Mouse (Mus musculus): Measurements from ENCODE around the gene Pik3ca. TPM values are rescaled to one million over a fixed set of nuclear protein-coding genes. Genes with fewer than 3 reads are reported as not detected.

Pik3ca gene
- total RNA-seq, 2 experiments from 2014 or later: 49.5 to 54.0 TPM

GRCm38 (mm10) chr3:32495088-32495770 lies 97.8 kb downstream of the Pik3ca start:
- no peak for DNase-seq (ENCODE audit: low spot score in 2 of 2)

- no peak for DNase-seq (ENCODE audit: low spot score in 2 of 2)
Measured at GRCm38 (mm10) chr3:32495856-32496710, 98.6 kb downstream of the Pik3ca start.

- no peak for DNase-seq (ENCODE audit: low spot score in 2 of 2)
Measured at GRCm38 (mm10) chr3:32496711-32497070, 99.2 kb downstream of the Pik3ca start.

DNA sequence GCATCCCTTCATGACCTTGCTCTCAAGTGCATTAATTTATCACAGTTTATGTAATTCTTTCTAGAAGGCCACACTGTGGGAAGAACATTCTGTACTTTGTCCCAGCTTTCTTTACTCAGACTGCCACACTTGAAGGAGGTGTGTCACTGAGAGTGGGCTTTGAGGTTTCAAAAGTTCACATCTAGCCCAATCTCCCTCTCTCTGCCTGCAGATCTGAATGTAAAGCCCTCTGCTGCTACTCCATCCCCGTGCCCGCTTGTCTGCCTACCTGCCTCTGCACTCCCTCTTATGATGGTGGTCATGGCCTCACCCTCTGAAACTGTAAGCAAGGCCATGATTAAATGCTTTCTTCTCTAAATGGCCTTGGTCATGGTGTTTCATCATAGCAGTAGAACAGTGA lies 102.9 kb downstream of the Pik3ca start:
- no peak for DNase-seq (ENCODE audit: low spot score in 2 of 2)

- no peak for DNase-seq (ENCODE audit: low spot score in 2 of 2)
Measured at GRCm38 (mm10) chr3:32505841-32506240, 108.4 kb downstream of the Pik3ca start.

GRCm38 (mm10) chr3:32506366-32507225 lies 109.1 kb downstream of the Pik3ca start:
- no peak for DNase-seq (ENCODE audit: low spot score in 2 of 2)

DNA sequence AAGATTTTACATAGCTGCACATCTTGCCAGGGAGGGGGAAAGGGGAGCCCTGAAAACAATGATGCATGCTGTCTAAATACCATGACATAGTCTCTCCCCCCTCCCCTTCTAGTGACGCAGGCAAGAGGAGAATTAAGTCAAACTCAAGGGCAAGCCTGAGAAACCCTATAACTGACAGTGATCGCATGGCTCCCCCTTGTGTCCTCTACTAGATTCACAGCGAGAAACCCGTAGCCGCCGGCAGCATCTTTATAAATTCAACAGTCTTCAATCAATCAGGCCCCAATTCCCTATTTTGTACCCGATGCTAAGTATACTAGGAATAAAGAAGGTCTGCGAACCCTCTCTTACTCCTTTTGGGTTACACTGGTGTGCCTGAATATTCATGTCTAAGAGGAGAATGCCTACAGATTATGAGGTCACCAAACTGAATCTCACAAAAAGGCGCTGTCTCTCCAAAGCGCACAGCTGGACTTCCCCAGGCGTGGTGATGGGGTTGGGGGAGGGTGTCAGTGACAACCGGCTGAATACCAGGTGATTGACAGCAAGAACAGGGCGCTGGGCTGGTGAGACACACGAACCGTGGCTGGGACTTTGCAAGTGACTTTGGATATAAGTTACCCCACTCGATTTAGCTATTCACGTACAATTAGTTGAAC lies 111.3 kb downstream of the Pik3ca start:
- DNase-seq (ENCODE audit: low spot score in 2 of 2): peak in 1 of 2 experiments; percentile 31

- no peak for DNase-seq (ENCODE audit: low spot score in 2 of 2)
Measured at GRCm38 (mm10) chr3:32509496-32510374, 112.3 kb downstream of the Pik3ca start, which contains the start of gene Zfp639. Zfp639 (plus strand) TSS chr3:32510259.

DNA sequence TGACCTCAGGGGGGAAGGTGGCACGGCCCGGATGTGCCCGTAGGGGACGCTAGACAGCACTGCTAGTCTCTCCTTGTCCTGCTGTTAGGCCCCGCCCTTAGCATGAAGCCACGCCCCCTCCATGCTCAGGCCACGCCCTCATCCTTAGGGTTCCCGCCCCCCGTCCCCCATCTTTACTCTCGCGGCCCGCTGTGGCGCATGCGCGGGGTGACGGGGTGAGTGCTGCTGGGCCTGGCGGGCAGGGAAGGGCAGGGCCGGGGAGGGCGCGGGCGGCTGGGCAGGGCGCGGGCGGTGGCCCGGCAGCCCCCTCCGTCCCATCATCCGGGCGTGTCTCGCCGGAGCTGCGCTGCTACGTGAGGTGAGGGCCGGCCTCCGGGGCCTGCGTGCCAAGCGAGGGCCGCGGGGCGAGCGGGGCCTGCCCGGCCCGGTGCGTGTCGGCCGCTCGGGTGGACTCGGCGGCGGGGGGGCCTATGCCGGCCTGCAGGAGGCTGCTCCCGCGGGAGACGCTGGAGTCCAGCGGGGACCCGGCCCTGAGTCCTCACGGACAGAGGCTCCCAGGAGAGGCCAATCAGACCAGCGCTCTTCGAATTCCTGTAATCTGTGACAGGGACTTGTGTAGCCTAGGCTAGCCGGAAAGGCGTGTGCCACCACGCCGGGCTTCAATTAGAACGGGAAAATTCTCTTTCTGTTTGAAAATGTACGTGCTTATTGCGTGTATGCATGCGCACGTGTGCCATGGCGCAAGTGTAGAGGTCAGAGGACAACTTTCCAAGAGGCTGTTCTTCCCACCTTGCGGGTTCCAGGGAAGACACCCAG lies 113.1 kb downstream of the Pik3ca start:
- peak; percentile 97 to 98 for DNase-seq (ENCODE audit: low spot score in 2 of 2)

DNA sequence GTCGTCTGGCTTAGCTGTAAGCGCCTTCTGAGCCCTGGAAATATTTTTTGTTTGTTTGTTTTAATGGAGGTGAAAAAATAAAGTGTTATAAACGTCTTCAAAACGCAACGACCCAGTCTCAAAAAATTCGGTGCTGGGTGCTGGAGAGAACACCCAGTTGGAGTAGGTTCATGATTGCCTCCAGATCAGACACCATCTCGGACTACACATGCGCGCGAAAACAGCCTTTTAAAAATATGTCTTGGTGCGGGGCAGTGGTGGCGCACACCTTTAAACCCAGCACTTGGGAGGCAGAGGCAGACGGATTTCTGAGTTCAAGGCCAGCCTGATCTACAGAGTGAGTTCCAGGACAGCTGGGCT lies 113.7 kb downstream of the Pik3ca start:
- DNase-seq (ENCODE audit: low spot score in 2 of 2): no peak

GRCm38 (mm10) chr3:32512686-32513284 lies 115.3 kb downstream of the Pik3ca start:
- DNase-seq (ENCODE audit: low spot score in 2 of 2): no peak

DNA sequence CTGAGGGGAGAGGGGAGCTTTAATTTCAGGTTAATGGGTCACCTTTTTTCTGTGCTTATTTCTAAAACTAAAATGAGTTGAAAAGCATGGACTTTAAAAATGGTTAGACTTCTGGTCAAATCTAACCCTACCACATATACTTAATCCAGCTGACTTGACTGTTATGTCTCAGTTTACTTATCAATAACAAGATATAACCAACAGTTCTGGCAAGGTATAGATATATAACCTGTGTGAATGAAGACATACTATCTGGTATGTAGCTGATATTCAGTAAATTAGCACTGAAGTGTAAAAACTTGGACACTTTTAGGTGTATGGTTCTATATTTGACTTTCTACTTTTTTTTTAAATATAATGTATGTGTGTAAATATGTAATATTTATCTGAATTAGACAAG lies 116.1 kb downstream of the Pik3ca start:
- DNase-seq (ENCODE audit: low spot score in 2 of 2): no peak

Other genes with a start within 250 kb of the Pik3ca start
- 10 to 100 TPM; 20.2 to 23.7 TPM for gene Zmat3, start 31.7 kb upstream of the Pik3ca start, total RNA-seq (2021)
- gene Kcnmb3, start 94.6 kb downstream of the Pik3ca start, total RNA-seq (2021): 1 to 10 TPM in 1 of 2 experiments, under 1 TPM in 1; 0.17 to 2.0 TPM
- gene Zfp639, start 112.6 kb downstream of the Pik3ca start, total RNA-seq (2021): 10 to 100 TPM; 41.8 TPM
- gene Mfn1, start 131.8 kb downstream of the Pik3ca start, total RNA-seq (2021): 10 to 100 TPM; 61.0 to 62.5 TPM
- 10 to 100 TPM; 53.5 to 60.0 TPM for gene Gnb4, start 218.9 kb downstream of the Pik3ca start, total RNA-seq (2021)